Mouse (Mus musculus) olfactory bulb, adult 2 months (tissue): ENCODE results near the gene Tshb.

Source experiments
- CTCF ChIP-seq: fragments of 200-500 bp; IDR thresholded peaks from 2 replicates; pipeline ENCODE4 v1.5.1; 2012; ENCODE audit warnings: low read depth, mild to moderate bottlenecking, low read length, moderate library complexity; ENCODE audit not compliant: insufficient read depth
- POLR2A ChIP-seq: fragments of 200-500 bp; IDR thresholded peaks from 2 replicates; pipeline ENCODE4 v1.6.1; 2012; ENCODE audit warnings: mild to moderate bottlenecking, low read depth, low read length, moderate library complexity; ENCODE audit not compliant: insufficient read depth

- TF ChIP-seq CTCF (no peak), POLR2A (no peak)
These were observed 53.1 kb downstream of the Tshb start for GRCm38 (mm10) chr3:102729416-102729815.
